In genomic region chr3:145759379-145760209, GRCm38 (mm10) we compare ENCODE assay signal across 7 mouse cellular contexts. TPM values are rescaled to one million over a fixed set of nuclear protein-coding genes. Genes with fewer than 3 reads are reported as not detected.
DNase-seq lines count a peak whose midpoint lies in the region; ATAC-seq and TF ChIP-seq lines count a peak whose summit lies in the region.

No protein-coding gene starts in this region.

- no peak for TF ChIP-seq CTCF in layer of hippocampus, adult 2 months (conservative IDR thresholded peaks at IDR 0.05)
- TF ChIP-seq CTCF in liver, postnatal 0 days (IDR thresholded peaks at IDR 0.05; ENCODE audit: low read depth), result no peak

- no peak for ATAC-seq in liver, postnatal 0 days

- H3K9me3 ChIP-seq in liver, postnatal 0 days (ENCODE audit: low read length), result no peaks in the 10 kb centered on the region

- no peak for TF ChIP-seq EP300 in liver, postnatal 0 days (IDR thresholded peaks at IDR 0.05; ENCODE audit: low read depth)

- peaks cover 15% of the 10 kb centered on the region for H3K4me1 ChIP-seq in liver, postnatal 0 days (ENCODE audit: insufficient read depth)

- peak overlapping the region; percentile 85 for H3K4me2 ChIP-seq in liver, postnatal 0 days (ENCODE audit: low read depth, low read length)

- DNase-seq in layer of hippocampus, adult 2 months (ENCODE audit: low spot score in 2 of 2), result no peak
- DNase-seq in layer of hippocampus, adult 9-10 months (ENCODE audit: low spot score), result no peak
- peak; percentile 39 for DNase-seq in embryo, embryonic 10.5 days (ENCODE audit: low spot score)
- DNase-seq in forelimb bud, embryonic 11.5 days (ENCODE audit: low read depth, low spot score), result peak; percentile 33
- DNase-seq in liver, postnatal 0 days, result no peak
- no peak for DNase-seq in urinary bladder, postnatal 25 days (ENCODE audit: low spot score)
- no peak for DNase-seq in MN1 (ENCODE audit: low spot score)

- WGBS in liver, postnatal 0 days (ENCODE audit: insufficient replicate concordance), result 19% methylated on average over 14 of the region's 14 CpGs

- peaks cover 14% of the 10 kb centered on the region for H3K27me3 ChIP-seq in liver, postnatal 0 days (ENCODE audit: insufficient read depth, low read length)

- H3K9ac ChIP-seq in liver, postnatal 0 days (replicated peaks), result peak overlapping the region; percentile 63

- peak overlapping the region; percentile 68 for H3K4me3 ChIP-seq in layer of hippocampus, adult 2 months
- H3K4me3 ChIP-seq in liver, postnatal 0 days (ENCODE audit: low read depth, low read length), result peak overlapping the region; percentile 58

- H3K27ac ChIP-seq in layer of hippocampus, adult 2 months, result peak overlapping the region; percentile 88
- H3K27ac ChIP-seq in liver, postnatal 0 days (ENCODE audit: low read depth), result peak overlapping the region; percentile 80

- no peaks in the 10 kb centered on the region for H3K36me3 ChIP-seq in liver, postnatal 0 days (replicated peaks; ENCODE audit: insufficient read depth, low read length)

RNA-seq across cellular contexts. Expression of gene Ddah1, which starts 1.1 kb away (rescaled TPM):
- total RNA-seq in layer of hippocampus, adult 2 months (2021), result 10 to 100 TPM; 51.8 to 52.9 TPM
- polyA plus RNA-seq in liver, postnatal 0 days (2015; fragmentation: Nextera tagmentation; extraction: Ambion mirVana), result 45.1 and 60.8 TPM in 2 replicates

Comparison
In these comparisons a context has a peak if more than half of its experiments do, and no peak if none do; other contexts are left out.
1. DNase-seq: peak in embryo, embryonic 10.5 days (single experiment) and forelimb bud, embryonic 11.5 days (single experiment); none in layer of hippocampus, adult 2 months (0 of 2), layer of hippocampus, adult 9-10 months (single experiment), liver, postnatal 0 days (single experiment), urinary bladder, postnatal 25 days (single experiment) and MN1 (single experiment).